Mouse (Mus musculus) heart, embryonic 15.5 days (tissue): Measurements from ENCODE around the gene Sall2. TPM values are rescaled to one million over a fixed set of nuclear protein-coding genes. Genes with fewer than 3 reads are reported as not detected.

Experiments
- ATAC-seq: fragments of 200-750 bp; cut with Nextera tagmentation; replicated peaks from 2 replicates; pipeline ENCODE4 v1.8.0; 2017; ENCODE audit warnings: low read depth, moderate TSS enrichment; ENCODE audit not compliant: insufficient number of reproducible peaks, insufficient read depth, low FRiP score
- H3K27ac ChIP-seq: fragments of 300-500 bp; sonication (generic); 2 replicates; pipeline ENCODE4 v1.5.1; 2015; ENCODE audit warnings: mild to moderate bottlenecking, inconsistent platforms
- H3K27me3 ChIP-seq: fragments of 300-500 bp; sonication (generic); 2 replicates; pipeline ENCODE4 v1.6.1; 2015; ENCODE audit warnings: inconsistent platforms
- H3K36me3 ChIP-seq: fragments of 300-500 bp; sonication (generic); 2 replicates; pipeline ENCODE4 v1.6.1; 2015; ENCODE audit warnings: mild to moderate bottlenecking, inconsistent platforms
- H3K4me1 ChIP-seq: fragments of 300-500 bp; sonication (generic); replicated peaks from 2 replicates; pipeline ENCODE4 v1.6.1; 2015; ENCODE audit warnings: inconsistent platforms
- H3K4me2 ChIP-seq: fragments of 300-500 bp; sonication (generic); 2 replicates; pipeline ENCODE4 v1.6.1; 2015; ENCODE audit warnings: inconsistent platforms, mild to moderate bottlenecking, moderate library complexity
- H3K4me3 ChIP-seq: fragments of 300-500 bp; sonication (generic); 2 replicates; pipeline ENCODE4 v1.5.1; 2015; ENCODE audit warnings: mild to moderate bottlenecking, inconsistent platforms
- H3K9ac ChIP-seq: fragments of 300-500 bp; sonication (generic); 2 replicates; pipeline ENCODE4 v1.6.1; 2015; ENCODE audit warnings: mild to moderate bottlenecking, inconsistent platforms
- H3K9me3 ChIP-seq: fragments of 300-500 bp; sonication (generic); replicated peaks from 2 replicates; pipeline ENCODE4 v1.6.1; 2016; ENCODE audit warnings: inconsistent platforms
- WGBS: fragments of 180-500 bp; shearing (Covaris S2); methylation state at CpG from one replicate; pipeline ENCODE4 v1.1.7; 2015; ENCODE audit warnings: mixed read lengths; 5-methylcytosine and 5-hydroxymethylcytosine counted together
- polyA plus RNA-seq: library from polyadenylated mRNA; unstranded; fragments of >200 nt; fragmentation: Nextera tagmentation; extraction: Ambion mirVana; gene quantifications from 2 replicates; pipeline ENCODE4 v1.2.1, GENCODE M21; 2015

Gene Sall2
- 4.8 and 7.3 TPM in 2 replicates for polyA plus RNA-seq

DNA sequence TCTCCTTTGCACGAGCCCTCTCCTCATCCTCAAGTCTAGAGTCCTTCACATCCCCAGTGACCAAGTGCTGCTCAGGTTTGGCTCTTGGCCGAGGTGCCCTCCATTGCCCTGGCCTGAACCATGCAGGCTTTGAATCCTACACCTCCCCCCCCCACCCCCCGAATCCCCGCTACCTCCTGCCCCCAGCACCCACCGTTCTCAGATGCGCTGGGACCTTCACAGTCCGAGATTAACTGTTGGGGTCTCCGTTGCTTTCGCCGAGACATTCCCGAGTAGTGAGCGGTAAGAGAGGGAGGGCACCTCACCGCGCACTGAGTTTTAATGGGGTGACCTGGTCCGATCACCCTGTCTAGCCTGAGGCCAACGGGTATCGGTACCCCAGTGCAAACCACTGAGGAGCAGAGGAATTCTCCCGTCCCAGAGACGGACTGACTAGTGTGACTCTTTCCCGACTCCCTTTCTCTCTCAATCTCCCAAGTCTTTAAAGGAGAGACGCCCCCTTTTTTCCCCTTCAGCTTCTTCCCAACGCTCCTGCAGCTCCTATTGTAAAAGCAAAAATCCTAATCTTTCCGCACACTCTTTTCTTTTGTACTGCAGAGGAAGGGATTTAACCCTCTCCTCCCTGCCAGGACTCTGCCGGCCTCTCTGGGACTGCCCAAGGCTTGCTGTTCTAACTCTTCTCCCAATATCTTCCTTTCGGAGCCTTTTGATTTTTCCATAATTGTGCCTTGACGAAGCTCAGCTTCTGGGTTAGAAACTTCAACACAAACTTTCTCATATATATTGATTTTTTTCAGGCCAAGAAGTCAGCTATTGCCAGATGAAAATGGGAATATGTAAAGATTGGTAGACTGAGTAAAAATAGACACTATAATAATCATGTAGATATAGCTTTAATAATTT lies at the start of gene Sall2:
Sall2 (minus strand) TSS at position 853 of the 903 bp plus-strand sequence.
- ATAC-seq, result no peak
- H3K27me3 ChIP-seq, result peaks cover 55% of the 10 kb centered on the region

DNA sequence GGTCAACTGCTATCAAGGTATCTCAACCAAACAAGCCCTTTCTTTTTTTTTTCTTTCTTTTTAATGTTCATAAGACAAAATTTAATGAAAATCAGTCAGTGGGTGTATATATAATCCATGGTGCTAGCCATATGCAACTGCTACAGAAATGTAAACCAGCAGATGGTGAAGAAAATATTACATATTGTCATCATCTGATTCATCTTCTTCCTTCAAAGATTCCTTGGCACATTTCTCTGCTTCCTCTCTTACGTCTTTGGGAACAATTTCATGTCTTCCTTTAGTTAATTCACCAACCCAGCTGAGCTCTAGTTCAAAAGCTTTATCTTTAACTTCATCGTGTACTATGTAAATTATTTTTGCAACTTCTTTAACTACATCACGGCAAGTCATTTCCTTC lies 40.2 kb upstream of the Sall2 start:
- no peak overlapping the region for H3K9ac ChIP-seq
- H3K27ac ChIP-seq, result no peak overlapping the region
- H3K4me2 ChIP-seq, result no peak overlapping the region
- H3K4me3 ChIP-seq, result no peak overlapping the region
- H3K9me3 ChIP-seq, result no peaks in the 10 kb centered on the region
- 83% methylated on average over 3 of the region's 3 CpGs for WGBS
- H3K4me1 ChIP-seq, result no peaks in the 10 kb centered on the region
- H3K27me3 ChIP-seq, result no peaks in the 10 kb centered on the region
- ATAC-seq, result no peak
- H3K36me3 ChIP-seq, result no peaks in the 10 kb centered on the region

More for the DNA sequence above, at the start of gene Sall2:
- Histone ChIP-seq H3K9me3 (no peaks in the 10 kb centered on the region), H3K4me2 (peak within 1 kb of the TSS; percentile 72), H3K9ac (peak within 1 kb of the TSS; percentile 7; the same call in 1 of the 2 replicates), H3K4me1 (peaks cover 12% of the 10 kb centered on the region), H3K27ac (no peak within 1 kb of the TSS), H3K36me3 (no peaks in the 10 kb centered on the region), H3K4me3 (peak within 1 kb of the TSS; percentile 46)
- 2% methylated on average over 26 of the region's 26 CpGs for WGBS

- Histone ChIP-seq H3K27me3 (no peaks in the 10 kb centered on the region), H3K36me3 (no peaks in the 10 kb centered on the region), H3K9ac (no peak within 1 kb of the TSS), H3K4me1 (no peaks in the 10 kb centered on the region), H3K4me2 (no peak within 1 kb of the TSS), H3K27ac (no peak within 1 kb of the TSS), H3K9me3 (no peaks in the 10 kb centered on the region), H3K4me3 (no peak within 1 kb of the TSS)
- no peak for ATAC-seq
- WGBS, result 63% methylated on average over 4 of the region's 4 CpGs
Observed at GRCm38 (mm10) chr14:52356308-52356707, 27.7 kb upstream of the Sall2 start, which contains the start of gene Olfr1513. Gene Olfr1513, minus strand, starts transcription at chr14:52356408.

DNA sequence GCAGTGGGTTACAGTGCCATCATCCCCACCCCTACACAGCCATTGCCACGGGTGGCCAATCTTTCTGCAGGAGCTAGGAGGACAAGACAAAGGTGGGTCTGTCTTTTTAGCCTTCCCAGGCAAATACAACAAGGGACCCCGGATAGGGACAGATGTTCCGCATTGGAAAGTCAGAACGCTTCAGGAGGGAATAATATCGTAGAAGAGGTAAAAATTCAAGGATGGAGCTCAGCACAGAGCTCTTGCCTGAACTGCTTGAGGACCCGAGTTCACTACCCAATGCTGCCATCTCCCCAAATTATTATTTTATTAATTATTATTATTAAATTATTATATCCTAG lies 10.9 kb upstream of the Sall2 start:
- no peaks in the 10 kb centered on the region for H3K36me3 ChIP-seq
- no peak for ATAC-seq
- no peak overlapping the region for H3K27ac ChIP-seq
- H3K4me2 ChIP-seq, result no peak overlapping the region
- peaks cover 2% of the 10 kb centered on the region for H3K4me1 ChIP-seq
- H3K27me3 ChIP-seq, result peaks cover 5% of the 10 kb centered on the region; the same call in 1 of the 2 replicates
- WGBS, result 69% methylated on average over 6 of the region's 6 CpGs
- no peaks in the 10 kb centered on the region for H3K9me3 ChIP-seq
- H3K4me3 ChIP-seq, result no peak overlapping the region
- no peak overlapping the region for H3K9ac ChIP-seq

- H3K9me3 ChIP-seq, result no peaks in the 10 kb centered on the region
- H3K4me3 ChIP-seq, result 0 out of 2 replicates have a peak overlapping the region, but pooled peaks have one; percentile 11
- WGBS, result 25% methylated on average over 21 of the region's 21 CpGs
- H3K27me3 ChIP-seq, result peaks cover 5% of the 10 kb centered on the region; the same call in 1 of the 2 replicates
- H3K4me2 ChIP-seq, result peak overlapping the region; percentile 34; the same call in 1 of the 2 replicates
- peak overlapping the region; percentile 40; the same call in 1 of the 2 replicates for H3K9ac ChIP-seq
- no peak for ATAC-seq
- no peak overlapping the region for H3K27ac ChIP-seq
- H3K4me1 ChIP-seq, result peaks cover 2% of the 10 kb centered on the region
- H3K36me3 ChIP-seq, result no peaks in the 10 kb centered on the region
Observed at GRCm38 (mm10) chr14:52338751-52339511, 10.4 kb upstream of the Sall2 start.

DNA sequence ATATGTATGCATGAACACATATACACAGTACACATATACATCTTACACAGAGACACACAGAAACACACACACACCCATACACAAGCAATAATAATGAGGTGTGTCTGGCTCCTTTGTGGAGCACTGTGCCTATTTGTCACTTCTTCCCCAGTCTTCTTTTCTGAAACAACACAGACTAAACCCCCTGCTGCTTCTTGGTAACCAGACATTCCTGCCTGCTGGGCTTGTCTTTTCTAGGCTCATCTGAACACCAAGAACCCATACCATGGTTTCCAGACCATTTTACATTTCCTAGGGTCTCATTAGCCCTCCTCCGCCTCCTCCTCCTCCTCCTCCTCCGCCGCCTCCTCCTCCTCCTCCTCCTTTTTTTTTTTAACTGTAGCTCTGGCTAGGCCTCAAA lies 3.6 kb upstream of the Sall2 start:
- peaks cover 32% of the 10 kb centered on the region for H3K27me3 ChIP-seq
- no peak overlapping the region for H3K9ac ChIP-seq
- H3K4me1 ChIP-seq, result peaks cover 11% of the 10 kb centered on the region
- no peak overlapping the region for H3K4me3 ChIP-seq
- ATAC-seq, result no peak
- 100% methylated on average over 1 of the region's 3 CpGs for WGBS
- H3K27ac ChIP-seq, result no peak overlapping the region
- H3K4me2 ChIP-seq, result no peak overlapping the region
- no peaks in the 10 kb centered on the region for H3K9me3 ChIP-seq
- H3K36me3 ChIP-seq, result no peaks in the 10 kb centered on the region

DNA sequence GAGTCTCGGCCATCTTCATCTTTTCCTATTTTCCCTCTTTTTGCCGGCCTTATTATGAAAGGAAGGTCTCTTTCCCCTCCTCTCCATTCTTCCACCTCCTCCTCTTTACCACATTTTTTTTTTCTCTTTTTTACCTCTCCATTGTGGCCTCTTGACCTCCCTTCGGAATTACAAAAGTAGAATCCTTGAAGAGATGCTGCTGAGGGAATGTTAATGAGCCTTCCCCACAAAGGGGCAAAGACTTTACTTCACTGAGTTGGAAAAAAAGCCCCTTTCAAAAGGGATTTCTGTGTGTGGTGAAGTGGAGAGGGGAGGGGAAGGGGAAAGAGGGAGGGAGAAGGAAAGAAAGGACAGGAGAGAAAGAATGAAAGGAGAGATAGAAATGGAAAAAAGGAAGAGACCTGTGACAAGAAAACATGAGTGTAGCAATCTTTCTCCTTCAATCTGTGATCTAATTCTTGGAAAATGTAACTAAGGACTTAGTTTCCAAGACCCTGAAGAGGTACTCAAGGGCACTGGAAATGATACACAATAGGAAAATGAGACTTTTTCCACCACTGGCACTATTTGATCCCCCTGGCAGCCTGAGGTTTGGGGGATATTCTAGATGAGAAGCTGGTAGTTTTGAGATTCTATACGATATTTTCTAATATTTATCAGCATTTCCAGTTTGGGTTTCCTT lies 2.6 kb upstream of the Sall2 start:
- Histone ChIP-seq H3K36me3 (no peaks in the 10 kb centered on the region), H3K9ac (no peak overlapping the region), H3K4me1 (peaks cover 12% of the 10 kb centered on the region), H3K27me3 (peaks cover 42% of the 10 kb centered on the region), H3K4me3 (no peak overlapping the region), H3K4me2 (no peak overlapping the region), H3K27ac (no peak overlapping the region), H3K9me3 (no peaks in the 10 kb centered on the region)
- ATAC-seq, result no peak
- 25% methylated on average over 4 of the region's 4 CpGs for WGBS

DNA sequence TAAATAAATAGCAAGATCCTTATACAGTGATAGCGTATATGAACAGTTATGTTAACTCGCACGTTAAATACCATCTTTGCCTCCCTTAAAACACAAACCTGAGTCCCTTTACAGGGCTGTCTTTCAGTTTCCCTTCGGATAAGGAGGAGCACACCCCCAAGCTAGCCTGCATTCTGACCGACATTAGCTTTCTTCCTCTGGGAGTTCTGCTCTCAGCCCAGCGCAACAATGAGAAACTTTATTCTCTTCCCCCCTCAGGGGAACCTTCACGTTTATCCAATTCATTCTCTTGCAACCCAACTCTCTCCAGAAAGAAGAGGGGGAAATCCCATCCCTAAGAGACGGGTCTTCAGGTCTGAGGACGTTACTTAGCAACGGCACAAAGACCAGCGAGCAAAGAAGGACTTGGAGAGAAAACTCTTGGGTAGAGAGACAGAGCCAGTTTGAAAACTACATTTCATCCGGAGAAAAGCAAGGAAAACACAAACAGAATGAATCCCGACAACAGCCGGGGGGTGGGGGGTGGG lies 1.1 kb downstream of the Sall2 start:
- no peaks in the 10 kb centered on the region for H3K9me3 ChIP-seq
- ATAC-seq, result no peak
- WGBS, result 5% methylated on average over 14 of the region's 14 CpGs
- peak overlapping the region; percentile 72 for H3K4me2 ChIP-seq
- H3K27ac ChIP-seq, result no peak overlapping the region
- H3K9ac ChIP-seq, result peak overlapping the region; percentile 7; the same call in 1 of the 2 replicates
- peaks cover 55% of the 10 kb centered on the region for H3K27me3 ChIP-seq
- peak overlapping the region; percentile 46 for H3K4me3 ChIP-seq
- peaks cover 12% of the 10 kb centered on the region for H3K4me1 ChIP-seq
- H3K36me3 ChIP-seq, result no peaks in the 10 kb centered on the region

DNA sequence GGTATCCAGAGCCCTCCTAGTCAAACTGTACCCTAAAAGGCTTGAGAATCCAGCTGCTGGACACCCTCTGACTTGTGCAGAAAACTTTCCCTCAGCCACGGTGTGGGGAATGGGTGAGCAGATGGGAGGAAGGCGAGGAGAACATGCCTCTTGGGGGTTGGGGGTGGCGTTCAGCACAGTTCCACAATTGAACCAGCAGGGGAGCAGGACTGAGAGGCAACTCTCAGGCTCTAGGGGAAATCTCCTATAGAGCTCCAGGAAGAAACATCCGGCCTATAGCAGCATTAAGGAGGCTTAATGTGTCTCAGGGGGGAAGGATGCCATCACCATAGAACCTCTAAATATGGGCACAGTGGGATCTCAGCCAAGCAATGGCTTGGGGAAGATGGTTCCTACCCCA lies 2.7 kb downstream of the Sall2 start:
- Histone ChIP-seq H3K4me1 (peaks cover 12% of the 10 kb centered on the region), H3K27me3 (peaks cover 47% of the 10 kb centered on the region), H3K4me3 (no peak overlapping the region), H3K9ac (no peak overlapping the region), H3K9me3 (no peaks in the 10 kb centered on the region), H3K36me3 (no peaks in the 10 kb centered on the region), H3K27ac (no peak overlapping the region), H3K4me2 (no peak overlapping the region)
- 19% methylated on average over 4 of the region's 4 CpGs for WGBS
- ATAC-seq, result no peak

DNA sequence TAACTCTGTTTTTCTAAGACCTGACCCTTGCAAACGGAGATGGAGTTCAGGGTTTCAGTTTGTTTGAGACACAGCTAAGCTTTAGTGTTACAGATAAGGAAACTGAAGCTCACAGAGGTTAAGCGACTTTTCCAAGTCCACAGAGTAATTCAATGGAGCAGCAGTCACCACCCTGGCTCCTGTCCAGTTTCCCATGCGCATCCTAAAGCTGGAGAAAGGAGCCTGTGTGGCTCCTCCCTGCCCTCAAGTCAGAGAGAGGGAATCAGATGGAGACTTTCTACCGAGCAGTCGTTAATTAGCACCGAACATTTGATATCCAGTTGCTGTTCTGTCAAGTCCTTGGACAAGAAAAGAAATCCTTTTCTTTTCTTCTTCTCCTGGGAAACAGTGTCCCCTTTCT lies 9.2 kb downstream of the Sall2 start:
- WGBS, result 35% methylated on average over 6 of the region's 6 CpGs
- 0 out of 2 replicates have a peak, but pooled peaks cover under 1% of the 10 kb centered on the region for H3K36me3 ChIP-seq
- H3K9me3 ChIP-seq, result no peaks in the 10 kb centered on the region
- H3K4me2 ChIP-seq, result no peak overlapping the region
- no peak overlapping the region for H3K4me3 ChIP-seq
- peaks cover 3% of the 10 kb centered on the region; the same call in 1 of the 2 replicates for H3K27me3 ChIP-seq
- ATAC-seq, result no peak
- H3K9ac ChIP-seq, result no peak overlapping the region
- no peak overlapping the region for H3K27ac ChIP-seq
- H3K4me1 ChIP-seq, result peaks cover 14% of the 10 kb centered on the region
